Mouse (Mus musculus) embryonic stem cell, embryonic (primary cell): ENCODE data around the gene Tprgl.

Experiments used
- CTCF ChIA-PET, 4 experiments: fragments of 300-600 bp in 2 of 4; fragments of 350-600 bp in 2 of 4; sonication (Branson Sonifier 250); formaldehyde crosslinking; loops; one replicate each; lab custom pipeline; 2022; ENCODE audit warnings: inconsistent platforms in 2 of 4; lab: Charles Lee
- POLR2A ChIA-PET, 4 experiments: fragments of 300-600 bp in 2 of 4; fragments of 350-600 bp in 2 of 4; sonication (Branson Sonifier 250); formaldehyde crosslinking; loops; one replicate each; lab custom pipeline; 2022; ENCODE audit warnings: antibody characterized with exemption in 4 of 4, inconsistent platforms in 1 of 4; lab: Charles Lee

Tprgl gene

GRCm38 (mm10) chr4:154160538-154161390 is at the start of gene Tprgl:
Gene Tprgl (minus strand): TSS chr4:154160666.
- ChIA-PET POLR2A (interaction anchor here (0.5 to 1.2 kb wide), 16 partner anchors 10 to 1672 kb away, joined by 3 to 7 read pairs (median 3); partner anchors contain the start of genes Arhgef16 (in 1 of the 4), Megf6 (in 1 of the 4), Morn1 (in 1 of the 4) and Rer1 (in 1 of the 4)), CTCF (interaction anchor here (0.5 to 2.5 kb wide), 26 partner anchors 12 to 1396 kb away, joined by 3 to 13 read pairs (median 4); partner anchors contain the start of genes Arhgef16 (in 2 of the 4), B230104I21Rik (in 1 of the 4) and Smim1 (in 1 of the 4))

GRCm38 (mm10) chr4:154209825-154210224 is 49.4 kb upstream of the Tprgl start:
- ChIA-PET CTCF (interaction anchor here (0.5 to 3.0 kb wide), 15 partner anchors 7 to 184 kb away, joined by 3 to 15 read pairs (median 3); partner anchors contain the start of genes Smim1 (in 1 of the 4) and Tprgl (in 1 of the 4)), POLR2A (interaction anchor here in 3 of 4 experiments (0.6 to 1.2 kb wide), 4 partner anchors 34 to 576 kb away, joined by 3 read pairs; no protein-coding TSS in a partner anchor)

- POLR2A ChIA-PET: interaction anchor here in 2 of 4 experiments (0.7 to 1.2 kb wide), 3 partner anchors 13 to 33 kb away, joined by 3 read pairs; no protein-coding TSS in a partner anchor
- CTCF ChIA-PET: interaction anchor here (0.5 to 3.0 kb wide), 15 partner anchors 8 to 183 kb away, joined by 3 to 15 read pairs (median 3); partner anchors contain the start of genes Arhgef16 (in 2 of the 4) and Smim1 (in 1 of the 4)
These were observed 48.6 kb upstream of the Tprgl start for GRCm38 (mm10) chr4:154209054-154209453.

- CTCF ChIA-PET: interaction anchor here (0.6 to 3.0 kb wide), 19 partner anchors 15 to 181 kb away, joined by 3 to 15 read pairs (median 4); partner anchors contain the start of gene Smim1 (in 2 of the 4)
- POLR2A ChIA-PET: interaction anchor here in 1 of 4 experiments (0.5 kb wide), 1 partner anchor 521 kb away, joined by 4 read pairs; no protein-coding TSS in a partner anchor
These were observed 46.8 kb upstream of the Tprgl start for GRCm38 (mm10) chr4:154207261-154207660.

GRCm38 (mm10) chr4:154205392-154205791 is 44.9 kb upstream of the Tprgl start:
- POLR2A ChIA-PET: interaction anchor here in 1 of 4 experiments (1.0 kb wide), 1 partner anchor 41 kb away, joined by 3 read pairs; no protein-coding TSS in a partner anchor
- CTCF ChIA-PET: interaction anchor here in 3 of 4 experiments (0.6 to 1.4 kb wide), 5 partner anchors 13 to 237 kb away, joined by 3 to 7 read pairs (median 3); partner anchors contain the start of gene Arhgef16 (in 1 of the 3)

GRCm38 (mm10) chr4:154204532-154204931 is 44.1 kb upstream of the Tprgl start:
- ChIA-PET POLR2A (interaction anchor here in 2 of 4 experiments (0.5 to 1.0 kb wide), 2 partner anchors 42 to 175 kb away, joined by 3 read pairs; no protein-coding TSS in a partner anchor), CTCF (interaction anchor here in 3 of 4 experiments (0.6 to 1.4 kb wide), 5 partner anchors 9 to 168 kb away, joined by 3 to 7 read pairs (median 3); partner anchors contain the start of gene Arhgef16 (in 1 of the 3))

- POLR2A ChIA-PET: no interaction called here
- CTCF ChIA-PET: interaction anchor here in 3 of 4 experiments (0.6 to 1.9 kb wide), 4 partner anchors 38 to 578 kb away, joined by 3 to 11 read pairs (median 4); no protein-coding TSS in a partner anchor
These were observed 41.0 kb upstream of the Tprgl start for GRCm38 (mm10) chr4:154201511-154201910.

GRCm38 (mm10) chr4:154198377-154198961 is 38.0 kb upstream of the Tprgl start:
- ChIA-PET POLR2A (interaction anchor here in 2 of 4 experiments (0.6 to 1.1 kb wide), 3 partner anchors 11 to 168 kb away, joined by 3 to 5 read pairs (median 3); no protein-coding TSS in a partner anchor), CTCF (interaction anchor here in 2 of 4 experiments (1.0 to 1.5 kb wide), 2 partner anchors 21 to 133 kb away, joined by 3 to 5 read pairs; no protein-coding TSS in a partner anchor)

GRCm38 (mm10) chr4:154197961-154198360 is 37.5 kb upstream of the Tprgl start:
- ChIA-PET POLR2A (interaction anchor here in 2 of 4 experiments (0.7 to 1.1 kb wide), 2 partner anchors 11 to 15 kb away, joined by 3 read pairs; no protein-coding TSS in a partner anchor), CTCF (interaction anchor here in 2 of 4 experiments (1.0 to 1.5 kb wide), 2 partner anchors 21 to 133 kb away, joined by 3 to 5 read pairs; no protein-coding TSS in a partner anchor)

GRCm38 (mm10) chr4:154188948-154189347 is 28.5 kb upstream of the Tprgl start:
- CTCF ChIA-PET: interaction anchor here in 1 of 4 experiments (1.0 kb wide), 1 partner anchor 18 kb away, joined by 3 read pairs; no protein-coding TSS in a partner anchor
- POLR2A ChIA-PET: interaction anchor here in 1 of 4 experiments (0.7 kb wide), 1 partner anchor 112 kb away, joined by 3 read pairs; no protein-coding TSS in a partner anchor

GRCm38 (mm10) chr4:154186002-154186537 is 25.6 kb upstream of the Tprgl start:
- ChIA-PET POLR2A (interaction anchor here in 1 of 4 experiments (1.1 to 1.8 kb wide), 2 partner anchors 10 to 12 kb away, joined by 3 read pairs; no protein-coding TSS in a partner anchor), CTCF (no interaction called here)

- ChIA-PET POLR2A (interaction anchor here in 2 of 4 experiments (0.6 kb wide), 2 partner anchors 26 to 837 kb away, joined by 4 to 5 read pairs; no protein-coding TSS in a partner anchor), CTCF (interaction anchor here in 2 of 4 experiments (0.5 to 1.4 kb wide), 2 partner anchors 8 to 594 kb away, joined by 4 read pairs; no protein-coding TSS in a partner anchor)
These were observed 24.5 kb upstream of the Tprgl start for GRCm38 (mm10) chr4:154185001-154185400.

GRCm38 (mm10) chr4:154183566-154183965 is 23.1 kb upstream of the Tprgl start:
- CTCF ChIA-PET: no interaction called here

GRCm38 (mm10) chr4:154181001-154181400 is 20.5 kb upstream of the Tprgl start:
- ChIA-PET CTCF (no interaction called here), POLR2A (no interaction called here)

More at GRCm38 (mm10) chr4:154183566-154183965, 23.1 kb upstream of the Tprgl start:
- POLR2A ChIA-PET: no interaction called here

- ChIA-PET CTCF (interaction anchor here in 1 of 4 experiments (1.0 to 1.2 kb wide), 4 partner anchors 8 to 69 kb away, joined by 3 to 4 read pairs (median 3); no protein-coding TSS in a partner anchor), POLR2A (no interaction called here)
These were observed 16.8 kb upstream of the Tprgl start for GRCm38 (mm10) chr4:154177257-154177656.

GRCm38 (mm10) chr4:154171931-154172604 is 11.6 kb upstream of the Tprgl start:
- CTCF ChIA-PET: interaction anchor here in 3 of 4 experiments (0.6 to 1.5 kb wide), 3 partner anchors 11 to 822 kb away, joined by 3 read pairs; partner anchors contain the start of genes Arhgef16 (in 1 of the 3) and Tprgl (in 1 of the 3)
- POLR2A ChIA-PET: interaction anchor here in 2 of 4 experiments (1.0 kb wide), 2 partner anchors 11 to 18 kb away, joined by 3 read pairs; partner anchors contain the start of gene Tprgl (in 1 of the 2)
